Mouse (Mus musculus) limb, embryonic 10.5 days (tissue): ENCODE measurements around the gene Ap2a2. TPM values are rescaled to one million over a fixed set of nuclear protein-coding genes. Genes with fewer than 3 reads are reported as not detected.
"Not testable (repeated sequence)": the region's sequence is repeated elsewhere in the genome, so short reads cannot be mapped to it uniquely, and the experiment has no call there.

Source experiments
- DNase-seq: peaks from one replicate; pipeline ENCODE4 v3.0.0-alpha.2; 2017; ENCODE audit warnings: low spot score
- H3K27ac ChIP-seq: fragments of 300-500 bp; sonication (generic); 2 replicates; pipeline ENCODE4 v1.5.1; 2016; ENCODE audit warnings: mild to moderate bottlenecking
- H3K27me3 ChIP-seq: fragments of 300-500 bp; sonication (generic); 2 replicates; pipeline ENCODE4 v1.6.1; 2016; ENCODE audit warnings: low read depth, mild to moderate bottlenecking; ENCODE audit not compliant: poor library complexity, severe bottlenecking
- H3K36me3 ChIP-seq: fragments of 300-500 bp; sonication (generic); 2 replicates; pipeline ENCODE4 v1.6.1; 2016; ENCODE audit warnings: mild to moderate bottlenecking, moderate library complexity
- H3K4me1 ChIP-seq: fragments of 300-500 bp; sonication (generic); 2 replicates; pipeline ENCODE4 v1.6.1; 2016
- H3K4me3 ChIP-seq: fragments of 300-500 bp; sonication (generic); 2 replicates; pipeline ENCODE4 v1.5.1; 2016; ENCODE audit warnings: mild to moderate bottlenecking, moderate library complexity
- H3K9me3 ChIP-seq: fragments of 300-500 bp; sonication (generic); replicated peaks from 2 replicates; pipeline ENCODE4 v1.6.1; 2016; ENCODE audit warnings: mild to moderate bottlenecking
- WGBS: fragments of 180-500 bp; shearing (Covaris S2); methylation state at CpG from one replicate; pipeline ENCODE4 v1.1.7; 2016; 5-methylcytosine and 5-hydroxymethylcytosine counted together
- polyA plus RNA-seq: library from polyadenylated mRNA; unstranded; fragments of >200 nt; fragmentation: Nextera tagmentation; extraction: Ambion mirVana; gene quantifications from 2 replicates; pipeline ENCODE4 v1.2.1, GENCODE M21; 2016

Ap2a2 gene
- polyA plus RNA-seq, 1 experiment from 2014 or later, result 92.5 TPM

GRCm38 (mm10) chr7:141624214-141624613 lies 62.2 kb downstream of the Ap2a2 start:
- Histone ChIP-seq H3K4me3 (no peak overlapping the region), H3K27me3 (no peaks in the 10 kb centered on the region), H3K27ac (no peak overlapping the region), H3K4me1 (no peaks in the 10 kb centered on the region), H3K36me3 (peaks cover 94% of the 10 kb centered on the region), H3K9me3 (no peaks in the 10 kb centered on the region)
- DNase-seq, result no peak
- 91% methylated on average over 2 of the region's 2 CpGs for WGBS

DNA sequence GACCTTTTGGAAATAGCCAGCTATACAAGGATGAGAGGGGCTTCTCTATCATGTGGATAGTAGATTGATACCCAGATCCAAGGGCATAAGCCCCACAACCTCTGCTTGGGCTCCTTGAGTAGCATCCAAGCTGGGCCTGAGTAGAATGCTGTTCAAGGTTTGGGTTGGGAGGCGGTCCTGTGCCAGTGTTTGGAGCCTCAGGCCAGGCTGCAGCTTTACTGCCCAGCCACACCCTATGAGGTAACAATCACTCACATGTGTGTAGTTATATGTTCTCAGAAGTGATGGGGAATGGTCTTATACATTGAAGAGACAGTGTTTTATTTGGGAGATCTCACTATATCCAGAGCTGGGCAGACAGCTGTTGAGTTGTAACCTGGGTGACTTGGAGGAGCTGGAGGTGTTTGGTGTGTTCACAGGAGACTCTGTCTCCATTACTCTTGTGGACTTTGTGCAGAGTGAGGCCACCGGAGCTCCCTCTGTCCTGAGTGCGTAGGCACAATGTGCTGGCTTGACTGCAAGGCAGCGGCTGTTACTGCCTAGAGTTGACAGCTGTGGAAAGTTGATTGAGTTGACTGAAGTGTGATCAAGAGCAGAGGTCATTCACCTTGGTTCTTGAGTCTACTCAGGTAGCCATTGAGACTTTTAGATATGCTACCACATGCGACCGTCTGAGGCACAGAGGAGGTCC lies 63.3 kb downstream of the Ap2a2 start:
- Histone ChIP-seq H3K9me3 (no peaks in the 10 kb centered on the region), H3K36me3 (peaks cover 97% of the 10 kb centered on the region), H3K4me1 (no peaks in the 10 kb centered on the region), H3K27me3 (no peaks in the 10 kb centered on the region), H3K27ac (no peak overlapping the region), H3K4me3 (no peak overlapping the region)
- WGBS, result 91% methylated on average over 6 of the region's 6 CpGs
- DNase-seq, result no peak

- H3K36me3 ChIP-seq, result peaks cover 97% of the 10 kb centered on the region
These were observed 66.0 kb downstream of the Ap2a2 start for GRCm38 (mm10) chr7:141628018-141628417.

GRCm38 (mm10) chr7:141629241-141629640 lies 67.3 kb downstream of the Ap2a2 start:
- WGBS, result 94% methylated on average over 3 of the region's 3 CpGs
- no peaks in the 10 kb centered on the region for H3K9me3 ChIP-seq
- DNase-seq, result no peak
- H3K4me3 ChIP-seq, result no peak overlapping the region
- no peaks in the 10 kb centered on the region for H3K4me1 ChIP-seq
- no peaks in the 10 kb centered on the region for H3K27me3 ChIP-seq
- no peak overlapping the region for H3K27ac ChIP-seq
- peaks cover 97% of the 10 kb centered on the region for H3K36me3 ChIP-seq

More at GRCm38 (mm10) chr7:141628018-141628417, 66.0 kb downstream of the Ap2a2 start:
- DNase-seq, result no peak
- Histone ChIP-seq H3K9me3 (no peaks in the 10 kb centered on the region), H3K27ac (no peak overlapping the region), H3K4me1 (no peaks in the 10 kb centered on the region), H3K27me3 (no peaks in the 10 kb centered on the region), H3K4me3 (no peak overlapping the region)
- 92% methylated on average over 2 of the region's 2 CpGs for WGBS

DNA sequence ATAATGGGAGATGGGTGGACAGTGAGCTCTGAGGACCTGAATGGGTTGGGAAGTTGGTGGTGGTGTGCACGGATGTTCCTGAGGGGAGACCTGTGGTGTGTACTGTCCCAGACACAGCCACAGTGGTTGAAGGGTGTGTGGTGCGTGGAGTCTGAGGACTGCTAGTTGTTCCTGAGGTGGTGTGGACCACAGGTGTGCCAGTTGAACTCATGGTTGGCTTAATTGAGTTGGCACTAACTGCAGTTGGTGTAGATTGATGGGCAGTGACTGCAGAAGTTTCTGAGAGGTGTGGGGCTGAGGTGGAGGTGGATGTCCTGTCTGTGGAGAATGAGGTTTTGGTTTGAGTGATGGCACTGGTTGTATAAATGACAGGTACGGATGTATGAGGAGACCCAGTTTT lies 76.1 kb downstream of the Ap2a2 start:
- not testable (repeated sequence) for H3K27ac ChIP-seq

DNA sequence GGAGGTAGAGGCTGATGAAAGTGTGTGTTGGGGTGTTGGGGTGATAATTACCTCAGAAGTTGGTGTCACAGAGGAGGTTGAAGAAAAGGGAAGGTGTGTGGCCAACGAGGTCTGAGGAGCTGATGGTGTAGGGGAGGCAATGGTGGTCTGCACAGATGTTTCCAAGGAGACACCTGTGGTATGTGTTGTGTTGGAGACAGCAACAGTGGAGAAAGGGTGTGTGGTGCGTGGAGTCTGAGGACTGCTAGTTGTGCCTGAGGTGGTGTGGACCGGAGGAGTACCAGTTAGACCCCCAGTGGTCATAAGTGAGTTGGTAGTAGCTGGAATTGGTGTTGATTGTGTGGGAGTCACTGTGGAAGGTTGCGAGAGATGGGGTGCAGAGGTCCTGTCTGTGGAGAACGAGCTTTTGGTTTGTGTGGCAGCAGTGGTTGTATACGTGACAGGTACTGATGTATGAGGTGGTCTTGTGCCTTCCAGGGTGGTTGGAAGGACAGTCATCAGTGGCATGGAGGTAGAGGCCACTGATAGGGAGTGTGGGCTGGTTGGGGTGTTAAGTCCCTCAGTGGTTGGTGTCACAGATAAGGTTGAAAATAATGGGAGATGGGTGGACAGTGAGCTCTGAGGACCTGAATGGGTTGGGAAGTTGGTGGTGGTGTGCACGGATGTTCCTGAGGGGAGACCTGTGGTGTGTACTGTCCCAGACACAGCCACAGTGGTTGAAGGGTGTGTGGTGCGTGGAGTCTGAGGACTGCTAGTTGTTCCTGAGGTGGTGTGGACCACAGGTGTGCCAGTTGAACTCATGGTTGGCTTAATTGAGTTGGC lies 76.8 kb downstream of the Ap2a2 start:
- not testable (repeated sequence) for H3K4me3 ChIP-seq, H3K9me3 ChIP-seq, H3K4me1 ChIP-seq, H3K27ac ChIP-seq, H3K27me3 ChIP-seq
- H3K36me3 ChIP-seq, result peaks cover 14% of the 10 kb centered on the region
- DNase-seq, result peak; percentile 40
- WGBS, result 89% methylated on average over 6 of the region's 8 CpGs

More for the DNA sequence above, 76.1 kb downstream of the Ap2a2 start:
- not testable (repeated sequence) for H3K27me3 ChIP-seq, H3K9me3 ChIP-seq, H3K4me3 ChIP-seq, H3K4me1 ChIP-seq, DNase-seq
- whole genome bisulfite sequencing, result 91% methylated on average over 1 of the region's 3 CpGs
- H3K36me3 ChIP-seq, result peaks cover 20% of the 10 kb centered on the region

GRCm38 (mm10) chr7:141639335-141639890 lies 77.4 kb downstream of the Ap2a2 start:
- not testable (repeated sequence) for H3K9me3 ChIP-seq, DNase-seq, H3K27ac ChIP-seq, H3K4me3 ChIP-seq, H3K4me1 ChIP-seq, H3K27me3 ChIP-seq, H3K36me3 ChIP-seq
- 84% methylated on average over 5 of the region's 5 CpGs for WGBS

- H3K27ac ChIP-seq, result no peak overlapping the region
- no peaks in the 10 kb centered on the region for H3K36me3 ChIP-seq
- H3K4me1 ChIP-seq, result no peaks in the 10 kb centered on the region
- no peaks in the 10 kb centered on the region for H3K9me3 ChIP-seq
- 94% methylated on average over 1 of the region's 1 CpGs for WGBS
- no peaks in the 10 kb centered on the region for H3K27me3 ChIP-seq
- DNase-seq, result no peak
- no peak overlapping the region for H3K4me3 ChIP-seq
These were observed 80.4 kb downstream of the Ap2a2 start for GRCm38 (mm10) chr7:141642375-141642774.

GRCm38 (mm10) chr7:141643160-141643559 lies 81.2 kb downstream of the Ap2a2 start:
- no peaks in the 10 kb centered on the region for H3K9me3 ChIP-seq
- 42% methylated on average over 3 of the region's 3 CpGs for WGBS
- peak; percentile 42 for DNase-seq
- no peaks in the 10 kb centered on the region for H3K36me3 ChIP-seq
- H3K4me1 ChIP-seq, result no peaks in the 10 kb centered on the region
- no peak overlapping the region for H3K4me3 ChIP-seq
- H3K27ac ChIP-seq, result no peak overlapping the region
- no peaks in the 10 kb centered on the region for H3K27me3 ChIP-seq

DNA sequence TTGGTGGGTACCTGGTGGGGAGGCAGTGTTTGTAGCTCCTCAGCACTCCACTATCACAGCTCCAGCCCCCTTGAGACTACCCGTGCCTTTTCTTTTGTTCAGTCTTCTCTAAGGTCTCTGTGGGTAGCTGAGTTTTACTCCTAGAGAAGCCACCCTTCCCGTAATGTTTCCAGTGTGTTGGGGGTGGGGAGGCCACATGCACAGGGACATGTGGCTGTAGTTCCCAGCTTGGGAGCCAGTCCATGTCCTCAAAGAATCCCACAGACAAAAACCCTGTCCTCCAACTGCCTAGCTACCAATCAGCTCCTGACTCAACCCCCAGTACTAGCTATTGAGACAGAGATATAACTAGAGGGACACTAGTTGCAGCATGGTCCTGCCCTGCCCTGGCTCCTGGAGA lies 85.1 kb downstream of the Ap2a2 start:
- H3K36me3 ChIP-seq, result no peaks in the 10 kb centered on the region
- 73% methylated on average over 2 of the region's 2 CpGs for WGBS
- H3K9me3 ChIP-seq, result no peaks in the 10 kb centered on the region
- peaks cover 1% of the 10 kb centered on the region for H3K4me1 ChIP-seq
- no peak overlapping the region for H3K27ac ChIP-seq
- DNase-seq, result no peak
- H3K4me3 ChIP-seq, result no peak overlapping the region
- H3K27me3 ChIP-seq, result no peaks in the 10 kb centered on the region

DNA sequence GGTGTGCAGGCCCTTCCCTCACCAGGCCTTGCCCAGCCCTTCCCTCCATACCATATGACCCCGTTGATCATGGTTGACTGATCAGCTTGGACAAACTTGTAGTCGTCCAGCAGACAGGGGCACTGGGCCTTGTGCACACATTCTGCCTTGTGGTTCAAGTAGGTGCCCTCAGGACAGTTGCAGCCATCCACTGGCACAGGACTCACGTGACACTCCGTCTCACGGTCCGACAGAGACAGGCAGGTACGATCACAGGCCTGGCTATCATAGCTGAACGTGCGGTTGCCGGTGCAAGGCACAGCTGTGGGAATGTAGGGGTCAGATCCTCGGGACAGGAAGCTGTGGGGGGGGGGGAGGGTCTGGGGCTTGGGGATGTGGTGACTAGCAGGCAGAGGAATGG lies 85.8 kb downstream of the Ap2a2 start:
- DNase-seq, result no peak
- H3K4me1 ChIP-seq, result peaks cover 6% of the 10 kb centered on the region
- WGBS, result 89% methylated on average over 11 of the region's 11 CpGs
- no peak overlapping the region for H3K4me3 ChIP-seq
- no peaks in the 10 kb centered on the region for H3K27me3 ChIP-seq
- no peaks in the 10 kb centered on the region for H3K9me3 ChIP-seq
- no peaks in the 10 kb centered on the region for H3K36me3 ChIP-seq
- H3K27ac ChIP-seq, result no peak overlapping the region

GRCm38 (mm10) chr7:141652191-141652590 lies 90.2 kb downstream of the Ap2a2 start:
- no peak overlapping the region for H3K4me3 ChIP-seq
- no peak for DNase-seq
- no peaks in the 10 kb centered on the region for H3K36me3 ChIP-seq
- H3K9me3 ChIP-seq, result no peaks in the 10 kb centered on the region
- H3K27me3 ChIP-seq, result no peaks in the 10 kb centered on the region
- no peak overlapping the region for H3K27ac ChIP-seq
- peaks cover 18% of the 10 kb centered on the region for H3K4me1 ChIP-seq
- WGBS, result 34% methylated on average over 7 of the region's 7 CpGs

GRCm38 (mm10) chr7:141660346-141660745 lies 98.4 kb downstream of the Ap2a2 start:
- no peaks in the 10 kb centered on the region for H3K9me3 ChIP-seq
- H3K36me3 ChIP-seq, result no peaks in the 10 kb centered on the region
- no peak overlapping the region for H3K27ac ChIP-seq
- no peak overlapping the region for H3K4me3 ChIP-seq
- no peak for DNase-seq
- no peaks in the 10 kb centered on the region for H3K4me1 ChIP-seq
- no peaks in the 10 kb centered on the region for H3K27me3 ChIP-seq
- WGBS, result 88% methylated on average over 1 of the region's 1 CpGs
